Mouse (Mus musculus) E14TG2a.4 (cell line): ENCODE measurements around the gene Clmp.

ENCODE experiments used
- H3K27me3 ChIP-seq: 2 replicates; pipeline ENCODE4 v1.6.1; 2014; ENCODE audit warnings: low read length, control low read depth; ENCODE audit not compliant: insufficient read depth
- H3K36me3 ChIP-seq: 2 replicates; pipeline ENCODE4 v1.6.1; 2014; ENCODE audit warnings: low read length, control low read depth; ENCODE audit not compliant: insufficient read depth
- H3K4me1 ChIP-seq: replicated peaks from 2 replicates; pipeline ENCODE4 v1.6.1; 2014; ENCODE audit warnings: low read depth, low read length, control low read depth
- H3K4me3 ChIP-seq: replicated peaks from 2 replicates; pipeline ENCODE4 v1.5.1; 2014; ENCODE audit warnings: mild to moderate bottlenecking, low read length
- H3K9me3 ChIP-seq: 2 replicates; pipeline ENCODE4 v1.6.1; 2014; ENCODE audit warnings: low read length, control low read depth
- CTCF ChIP-seq: conservative IDR thresholded peaks from 2 replicates; pipeline ENCODE4 v1.5.1; 2014; ENCODE audit warnings: low read length
- NANOG ChIP-seq: IDR thresholded peaks from 2 replicates; pipeline ENCODE4 v1.6.1; 2014; ENCODE audit warnings: borderline replicate concordance, low read length, mixed read lengths
- POU5F1 ChIP-seq: IDR thresholded peaks from 2 replicates; pipeline ENCODE4 v1.6.1; 2014; ENCODE audit warnings: low read length, borderline replicate concordance

The Clmp gene

GRCm38 (mm10) chr9:40806440-40807288 is 120.9 kb downstream of the Clmp start:
- TF ChIP-seq CTCF, result 0 out of 2 replicates have a peak, but pooled peaks have one; percentile 17
- no peak for TF ChIP-seq POU5F1
- TF ChIP-seq NANOG, result no peak
- Histone ChIP-seq H3K9me3 (peaks cover 45% of the 10 kb centered on the region), H3K4me1 (peaks cover 8% of the 10 kb centered on the region; the same call in 1 of the 2 replicates), H3K27me3 (no peaks in the 10 kb centered on the region), H3K36me3 (peaks cover 36% of the 10 kb centered on the region), H3K4me3 (no peak overlapping the region)

GRCm38 (mm10) chr9:40807289-40807920 is 121.6 kb downstream of the Clmp start:
- Histone ChIP-seq H3K9me3 (peaks cover 44% of the 10 kb centered on the region), H3K4me1 (peaks cover 8% of the 10 kb centered on the region; the same call in 1 of the 2 replicates), H3K4me3 (no peak overlapping the region)

GRCm38 (mm10) chr9:40808061-40808906 is 122.5 kb downstream of the Clmp start:
- Histone ChIP-seq H3K4me3 (no peak overlapping the region), H3K9me3 (peaks cover 41% of the 10 kb centered on the region), H3K4me1 (peaks cover 8% of the 10 kb centered on the region; the same call in 1 of the 2 replicates), H3K27me3 (no peaks in the 10 kb centered on the region), H3K36me3 (peaks cover 23% of the 10 kb centered on the region)
- TF ChIP-seq NANOG (no peak), CTCF (no peak), POU5F1 (no peak)

More at GRCm38 (mm10) chr9:40807289-40807920, 121.6 kb downstream of the Clmp start:
- peaks cover 28% of the 10 kb centered on the region for H3K36me3 ChIP-seq
- no peaks in the 10 kb centered on the region for H3K27me3 ChIP-seq
- TF ChIP-seq CTCF, result no peak
- TF ChIP-seq POU5F1, result no peak
- TF ChIP-seq NANOG, result no peak

DNA sequence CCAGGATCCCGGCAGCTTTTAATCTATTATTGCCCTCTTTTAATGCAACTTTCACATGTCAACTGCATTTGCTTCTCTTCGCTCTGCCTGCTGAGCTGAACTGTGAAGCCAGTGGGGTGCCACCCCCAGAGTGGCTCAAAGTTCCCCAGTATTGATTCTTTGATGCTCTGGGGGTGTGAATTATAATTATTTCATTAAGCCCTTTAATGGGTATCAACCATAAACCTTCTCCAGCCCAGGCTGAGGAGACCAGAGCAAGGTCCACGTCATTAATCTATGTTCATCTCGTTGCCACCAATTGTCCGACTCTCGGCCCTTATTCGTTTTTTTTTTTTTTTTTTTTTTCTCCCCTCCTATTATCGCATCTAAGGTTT is 123.1 kb downstream of the Clmp start:
- TF ChIP-seq POU5F1 (no peak), CTCF (no peak)
- no peak overlapping the region for H3K4me3 ChIP-seq
- H3K4me1 ChIP-seq, result peaks cover 8% of the 10 kb centered on the region; the same call in 1 of the 2 replicates
- peaks cover 35% of the 10 kb centered on the region for H3K9me3 ChIP-seq
- peaks cover 17% of the 10 kb centered on the region for H3K36me3 ChIP-seq
- no peaks in the 10 kb centered on the region for H3K27me3 ChIP-seq

GRCm38 (mm10) chr9:40811860-40812259 is 126.1 kb downstream of the Clmp start:
- TF ChIP-seq POU5F1 (no peak), CTCF (peak; percentile 73)
- H3K27me3 ChIP-seq, result no peaks in the 10 kb centered on the region
- peaks cover 14% of the 10 kb centered on the region for H3K9me3 ChIP-seq
- no peaks in the 10 kb centered on the region for H3K36me3 ChIP-seq
- peaks cover 8% of the 10 kb centered on the region; the same call in 1 of the 2 replicates for H3K4me1 ChIP-seq
- no peak overlapping the region for H3K4me3 ChIP-seq

DNA sequence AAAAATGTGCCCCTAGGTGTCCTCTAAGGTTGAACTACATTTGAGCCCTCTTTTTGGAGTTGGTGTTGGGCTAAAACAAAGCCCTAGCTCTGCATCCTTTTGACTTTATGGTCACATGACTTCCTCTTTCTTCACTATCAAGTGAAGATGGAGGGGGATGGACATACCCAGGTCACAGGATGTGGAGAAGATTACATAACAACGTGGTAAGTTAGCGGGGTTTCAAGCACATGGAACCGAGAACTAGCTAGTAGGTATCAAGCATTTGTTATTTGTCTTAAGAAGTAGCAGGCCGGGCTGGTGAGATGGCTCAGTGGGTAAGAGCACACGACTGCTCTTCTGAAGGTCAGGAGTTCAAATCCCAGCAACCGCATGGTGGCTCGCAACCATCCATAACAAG is 128.3 kb downstream of the Clmp start:
- TF ChIP-seq NANOG (no peak), CTCF (no peak), POU5F1 (no peak)
- no peaks in the 10 kb centered on the region for H3K27me3 ChIP-seq
- peaks cover 9% of the 10 kb centered on the region for H3K4me1 ChIP-seq

DNA sequence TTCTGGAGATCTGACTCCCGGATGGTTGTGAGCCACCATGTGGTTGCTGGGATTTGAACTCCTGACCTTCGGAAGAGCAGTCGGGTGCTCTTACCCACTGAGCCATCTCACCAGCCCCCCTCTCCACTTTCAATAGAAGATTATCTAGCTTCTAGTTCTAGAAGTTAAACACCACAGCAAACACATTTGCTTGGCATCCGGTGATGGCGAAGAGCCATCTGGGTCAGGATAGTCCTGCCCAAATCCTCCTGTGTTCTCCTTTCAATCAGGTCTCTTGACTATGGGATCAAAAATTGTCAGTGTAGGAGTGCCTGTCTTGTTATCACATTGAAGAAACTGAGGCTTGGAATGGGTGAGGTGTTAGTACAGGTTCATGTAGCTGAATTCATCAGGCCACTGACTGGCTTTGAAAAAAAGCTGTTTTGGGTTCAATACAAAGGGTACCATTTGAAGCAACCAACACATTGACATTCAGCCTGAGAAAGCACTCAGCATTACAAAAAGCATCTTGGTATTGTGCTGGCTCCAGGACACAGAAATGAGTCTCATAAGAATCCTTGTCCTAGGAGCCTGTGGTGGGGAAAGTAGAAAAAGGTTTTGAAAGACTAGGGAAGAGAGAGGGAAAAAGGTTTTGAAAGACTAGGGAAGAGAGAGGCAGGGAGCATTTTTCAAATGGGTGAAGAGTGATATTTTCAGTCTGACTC is 131.7 kb downstream of the Clmp start:
- Histone ChIP-seq H3K36me3 (no peaks in the 10 kb centered on the region), H3K4me3 (no peak overlapping the region), H3K27me3 (peaks cover 8% of the 10 kb centered on the region; the same call in 1 of the 2 replicates), H3K9me3 (no peaks in the 10 kb centered on the region), H3K4me1 (peaks cover 18% of the 10 kb centered on the region)
- TF ChIP-seq POU5F1 (no peak), NANOG (no peak), CTCF (no peak)

More for the DNA sequence above, 128.3 kb downstream of the Clmp start:
- H3K36me3 ChIP-seq, result no peaks in the 10 kb centered on the region
- no peaks in the 10 kb centered on the region for H3K9me3 ChIP-seq
- H3K4me3 ChIP-seq, result no peak overlapping the region

- peaks cover 9% of the 10 kb centered on the region for H3K4me1 ChIP-seq
- no peaks in the 10 kb centered on the region for H3K9me3 ChIP-seq
- H3K4me3 ChIP-seq, result no peak overlapping the region
- TF ChIP-seq NANOG (no peak), POU5F1 (no peak), CTCF (no peak)
- H3K27me3 ChIP-seq, result peaks cover 11% of the 10 kb centered on the region; the same call in 1 of the 2 replicates
- no peaks in the 10 kb centered on the region for H3K36me3 ChIP-seq
Measured at GRCm38 (mm10) chr9:40825601-40826000, 139.8 kb downstream of the Clmp start.
